Mouse (Mus musculus): ENCODE results near the gene Grk5. TPM values are rescaled to one million over a fixed set of nuclear protein-coding genes. Genes with fewer than 3 reads are reported as not detected.
A peak's percentile ranks its signal among the peaks of the same experiment; 100 is the strongest.

Grk5 gene
- polyA plus RNA-seq, 1 experiment from 2014 or later = 2.7 TPM

DNA sequence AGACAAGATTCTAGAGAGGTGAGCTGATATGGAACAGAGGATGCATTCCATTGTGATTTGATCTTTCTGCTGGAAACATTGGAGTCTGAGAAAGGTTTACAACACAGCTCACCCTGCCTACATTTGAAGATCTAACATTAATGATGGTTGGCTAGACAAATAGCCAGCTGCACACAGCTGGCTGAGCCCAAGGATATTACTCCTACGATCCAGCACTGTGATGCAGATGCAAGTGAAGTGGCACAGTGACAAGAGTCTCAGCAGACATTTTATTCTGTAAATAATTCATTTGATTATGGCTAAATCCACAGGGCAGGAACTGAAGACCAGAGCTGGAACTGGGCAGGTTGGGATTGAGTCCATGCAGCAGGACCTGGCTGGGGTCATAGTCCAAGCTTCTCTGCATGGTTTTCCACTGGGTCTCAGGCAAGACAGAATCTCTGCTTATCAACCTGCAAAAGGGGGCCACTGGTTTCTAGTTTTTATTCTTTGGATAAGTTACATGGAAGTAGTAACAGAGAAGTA lies 70.2 kb downstream of the Grk5 start:
- Histone ChIP-seq H3K4me1 (replicated peaks) (no peaks in the 10 kb centered on the region), H3K27me3 (no peaks in the 10 kb centered on the region), H3K9me3 (no peaks in the 10 kb centered on the region), H3K4me3 (no peak overlapping the region), H3K36me3 (no peaks in the 10 kb centered on the region), H3K9ac (no peak overlapping the region), H3K27ac (replicated peaks) (no peak overlapping the region), H3K4me2 (no peak overlapping the region)
- WGBS = 79% methylated on average over 1 of the region's 1 CpGs
- no peak for ATAC-seq (ENCODE audit: low read depth)

DNA sequence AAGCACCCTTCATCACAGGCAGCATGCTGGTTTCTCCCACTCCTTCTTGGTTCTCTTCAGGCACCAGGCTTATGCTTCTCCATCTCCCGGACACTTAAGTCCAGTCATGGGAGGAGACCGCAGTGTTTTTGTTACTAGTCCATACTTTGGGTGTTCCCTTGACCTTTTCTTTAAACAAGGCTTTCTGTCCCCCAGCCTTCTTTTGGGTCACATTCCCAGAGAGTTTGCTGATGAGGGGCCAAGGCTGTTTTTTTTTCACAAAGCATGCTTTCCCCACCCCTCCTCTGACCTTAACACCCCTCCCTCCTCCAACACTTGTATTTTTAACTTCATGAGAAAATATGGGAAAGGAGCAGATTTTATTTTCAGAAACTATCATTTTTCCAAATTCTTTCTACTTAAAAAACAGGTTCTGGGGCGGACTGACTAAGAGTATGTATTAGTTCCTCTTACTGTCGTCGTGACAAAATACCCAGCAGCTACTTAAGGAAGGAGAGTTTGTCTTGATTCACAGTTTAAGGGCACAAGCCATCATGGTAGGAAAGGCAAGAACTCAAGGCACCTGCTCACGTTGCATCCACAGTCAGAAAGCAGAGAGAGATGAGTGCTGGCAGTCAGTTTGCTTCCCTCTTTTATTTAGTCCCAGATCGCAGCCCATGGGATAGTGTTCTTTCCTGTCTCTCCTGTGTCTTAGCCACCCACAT lies 73.0 kb downstream of the Grk5 start:
- no peak for ATAC-seq (ENCODE audit: low read depth)
- Histone ChIP-seq H3K4me3 (no peak overlapping the region), H3K27ac (replicated peaks) (no peak overlapping the region), H3K36me3 (no peaks in the 10 kb centered on the region), H3K27me3 (no peaks in the 10 kb centered on the region), H3K4me2 (no peak overlapping the region), H3K4me1 (replicated peaks) (no peaks in the 10 kb centered on the region), H3K9me3 (no peaks in the 10 kb centered on the region), H3K9ac (no peak overlapping the region)
- WGBS = 90% methylated on average over 7 of the region's 7 CpGs

DNA sequence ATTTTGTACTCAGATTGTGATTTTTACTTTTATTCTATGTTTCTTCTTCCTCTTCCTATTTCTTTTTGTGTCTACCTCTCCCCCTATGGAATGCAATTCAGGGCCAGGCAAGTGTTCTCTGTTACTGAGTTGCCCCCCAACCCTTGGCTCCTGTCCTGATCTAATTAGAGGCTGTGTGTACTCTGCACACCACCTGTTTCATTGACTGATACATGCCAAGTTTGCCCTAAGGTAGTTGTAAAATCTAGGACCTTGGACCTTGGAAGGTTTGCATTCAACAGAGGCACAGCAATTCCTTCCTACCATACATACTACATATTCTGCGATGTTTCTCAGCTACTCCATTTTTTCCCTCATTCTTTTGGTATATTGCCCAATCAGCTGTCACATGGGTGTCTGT lies 78.4 kb downstream of the Grk5 start:
- Histone ChIP-seq H3K27ac (replicated peaks) (no peak overlapping the region), H3K27me3 (no peaks in the 10 kb centered on the region), H3K4me1 (replicated peaks) (no peaks in the 10 kb centered on the region), H3K4me3 (no peak overlapping the region), H3K9me3 (no peaks in the 10 kb centered on the region), H3K9ac (no peak overlapping the region), H3K4me2 (no peak overlapping the region), H3K36me3 (no peaks in the 10 kb centered on the region)
- ATAC-seq (ENCODE audit: low read depth) = no peak
- WGBS = 97% methylated on average over 1 of the region's 1 CpGs

DNA sequence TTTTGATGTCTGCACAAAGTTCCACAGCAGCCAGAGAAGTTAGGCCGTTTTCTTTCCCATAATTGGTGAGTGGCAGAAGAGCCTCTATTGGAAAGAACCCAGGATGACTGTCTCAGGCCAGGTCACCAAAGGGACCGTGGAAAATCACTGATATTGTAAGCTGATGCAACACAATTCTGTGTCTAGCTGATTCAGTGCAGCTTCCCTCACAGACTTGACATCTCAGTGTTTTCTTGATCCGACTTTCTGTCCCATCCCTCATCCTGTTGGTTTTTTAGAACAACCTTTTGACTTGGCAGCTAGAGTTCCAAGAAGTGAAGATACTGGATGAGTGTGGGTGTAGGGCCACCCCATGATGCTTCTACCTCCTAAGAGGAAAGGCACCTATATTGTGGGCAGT lies 80.9 kb downstream of the Grk5 start:
- Histone ChIP-seq H3K9me3 (no peaks in the 10 kb centered on the region), H3K4me2 (no peak overlapping the region), H3K27ac (replicated peaks) (no peak overlapping the region), H3K9ac (no peak overlapping the region), H3K27me3 (no peaks in the 10 kb centered on the region), H3K4me3 (no peak overlapping the region), H3K36me3 (no peaks in the 10 kb centered on the region), H3K4me1 (replicated peaks) (no peaks in the 10 kb centered on the region)
- WGBS = 80% methylated on average over 3 of the region's 3 CpGs
- no peak for ATAC-seq (ENCODE audit: low read depth)

DNA sequence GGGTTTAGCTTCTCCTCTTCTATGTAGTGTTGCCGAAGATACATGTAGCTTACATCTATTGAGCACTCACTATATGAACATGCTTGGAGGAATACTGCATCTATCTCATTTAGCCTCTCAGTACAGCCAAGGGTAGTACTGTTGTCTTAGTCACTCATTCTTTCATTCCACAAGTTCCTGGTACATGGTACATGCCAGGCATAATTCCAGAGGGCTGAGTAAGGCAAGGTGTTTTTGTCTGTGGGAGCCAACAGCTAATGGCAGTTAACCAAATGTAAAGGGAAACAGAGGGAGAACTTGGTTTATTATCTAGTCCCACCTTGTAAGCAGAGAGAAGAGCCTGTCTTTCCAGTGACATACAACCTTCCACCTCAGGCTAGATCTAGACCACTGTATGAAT lies 82.0 kb downstream of the Grk5 start:
- H3K4me1 ChIP-seq (replicated peaks) = no peaks in the 10 kb centered on the region
- WGBS = 92% methylated on average over 1 of the region's 1 CpGs
- no peaks in the 10 kb centered on the region for H3K27me3 ChIP-seq
- ATAC-seq (ENCODE audit: low read depth) = no peak
- no peaks in the 10 kb centered on the region for H3K36me3 ChIP-seq
- no peak overlapping the region for H3K4me2 ChIP-seq
- no peak overlapping the region for H3K27ac ChIP-seq (replicated peaks)
- no peak overlapping the region for H3K4me3 ChIP-seq
- no peak overlapping the region for H3K9ac ChIP-seq
- no peaks in the 10 kb centered on the region for H3K9me3 ChIP-seq

DNA sequence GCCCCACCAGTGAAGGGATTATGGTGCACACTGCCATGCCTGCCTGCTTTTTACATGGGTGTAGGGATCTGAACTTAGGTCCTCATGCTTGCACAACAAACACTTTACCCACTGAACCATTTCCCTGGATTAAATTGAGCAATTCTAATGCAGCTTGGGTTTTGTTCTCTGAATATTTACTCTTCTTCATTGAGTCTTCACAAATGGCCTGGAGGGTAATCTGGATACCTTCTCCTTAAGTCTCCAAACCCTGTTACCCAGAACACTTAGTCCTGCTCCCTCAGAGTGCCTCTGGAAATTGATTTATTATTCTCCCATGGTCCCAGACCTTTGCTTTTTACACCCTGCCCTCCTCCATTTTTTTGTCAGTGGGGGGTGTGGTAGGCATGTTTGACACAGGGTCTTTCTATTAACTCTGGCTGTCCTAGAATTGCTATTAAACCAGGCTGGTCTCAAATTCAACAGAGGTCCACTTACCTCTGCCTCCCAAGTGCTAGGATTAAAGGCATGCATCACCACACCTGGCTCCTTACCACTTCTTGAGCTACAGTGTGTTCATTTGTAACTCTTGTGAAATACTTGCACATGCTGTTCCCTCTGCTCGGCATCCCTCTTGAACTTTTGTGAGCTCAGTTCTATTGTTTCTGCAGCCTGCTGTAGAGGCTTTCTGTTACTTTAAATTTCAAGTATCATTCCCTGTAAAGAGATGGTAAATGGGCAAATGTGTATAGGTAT lies 82.9 kb downstream of the Grk5 start:
- H3K4me2 ChIP-seq = no peak overlapping the region
- no peaks in the 10 kb centered on the region for H3K36me3 ChIP-seq
- H3K27me3 ChIP-seq = no peaks in the 10 kb centered on the region
- H3K9me3 ChIP-seq = no peaks in the 10 kb centered on the region
- H3K4me1 ChIP-seq (replicated peaks) = no peaks in the 10 kb centered on the region
- WGBS = 77% methylated on average over 1 of the region's 1 CpGs
- ATAC-seq (ENCODE audit: low read depth) = no peak
- no peak overlapping the region for H3K27ac ChIP-seq (replicated peaks)
- no peak overlapping the region for H3K9ac ChIP-seq
- no peak overlapping the region for H3K4me3 ChIP-seq

DNA sequence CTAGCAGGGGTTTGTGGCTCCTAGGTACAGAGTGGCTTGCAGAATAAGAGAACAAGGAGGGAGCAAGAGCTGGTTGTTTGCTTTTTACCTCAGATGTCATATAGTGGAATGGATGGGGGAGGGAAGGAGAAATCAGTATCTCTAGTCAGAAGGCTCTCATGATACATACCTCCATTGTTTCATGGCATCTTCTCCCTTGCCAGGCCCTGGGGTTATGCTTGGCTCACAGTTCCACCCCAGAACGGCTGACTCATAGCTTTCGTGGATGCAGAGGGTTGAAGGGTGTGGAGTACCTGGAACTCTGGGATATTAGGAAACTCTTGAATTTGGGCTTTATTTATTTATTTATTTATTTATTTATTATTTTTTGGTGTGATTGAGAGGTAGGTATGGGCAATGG lies 84.0 kb downstream of the Grk5 start:
- no peaks in the 10 kb centered on the region for H3K27me3 ChIP-seq
- WGBS = 94% methylated on average over 2 of the region's 2 CpGs
- H3K27ac ChIP-seq (replicated peaks) = no peak overlapping the region
- no peaks in the 10 kb centered on the region for H3K9me3 ChIP-seq
- no peaks in the 10 kb centered on the region for H3K36me3 ChIP-seq
- H3K4me1 ChIP-seq (replicated peaks) = no peaks in the 10 kb centered on the region
- no peak overlapping the region for H3K4me2 ChIP-seq
- H3K4me3 ChIP-seq = no peak overlapping the region
- no peak overlapping the region for H3K9ac ChIP-seq
- ATAC-seq (ENCODE audit: low read depth) = no peak

- H3K4me3 ChIP-seq = no peak overlapping the region
- H3K27me3 ChIP-seq = no peaks in the 10 kb centered on the region
- H3K4me2 ChIP-seq = no peak overlapping the region
- no peak for ATAC-seq (ENCODE audit: low read depth)
- no peaks in the 10 kb centered on the region for H3K4me1 ChIP-seq (replicated peaks)
- no peaks in the 10 kb centered on the region for H3K36me3 ChIP-seq
- H3K9me3 ChIP-seq = no peaks in the 10 kb centered on the region
- H3K9ac ChIP-seq = no peak overlapping the region
- WGBS = 89% methylated on average over 1 of the region's 1 CpGs
- H3K27ac ChIP-seq (replicated peaks) = no peak overlapping the region
Measured at GRCm38 (mm10) chr19:60979581-60979980, 90.0 kb downstream of the Grk5 start.

- no peak overlapping the region for H3K27ac ChIP-seq (replicated peaks)
- 85% methylated on average over 5 of the region's 5 CpGs for WGBS
- ATAC-seq (ENCODE audit: low read depth) = no peak
- no peak overlapping the region for H3K4me2 ChIP-seq
- H3K4me1 ChIP-seq (replicated peaks) = no peaks in the 10 kb centered on the region
- H3K9me3 ChIP-seq = no peaks in the 10 kb centered on the region
- no peaks in the 10 kb centered on the region for H3K36me3 ChIP-seq
- H3K4me3 ChIP-seq = no peak overlapping the region
- H3K27me3 ChIP-seq = no peaks in the 10 kb centered on the region
- H3K9ac ChIP-seq = no peak overlapping the region
Measured at GRCm38 (mm10) chr19:60981391-60981790, 91.8 kb downstream of the Grk5 start.

GRCm38 (mm10) chr19:60981894-60982293 lies 92.3 kb downstream of the Grk5 start:
- no peak overlapping the region for H3K4me2 ChIP-seq
- no peaks in the 10 kb centered on the region for H3K4me1 ChIP-seq (replicated peaks)
- H3K36me3 ChIP-seq = no peaks in the 10 kb centered on the region
- no peak overlapping the region for H3K27ac ChIP-seq (replicated peaks)
- no peaks in the 10 kb centered on the region for H3K9me3 ChIP-seq
- 89% methylated on average over 2 of the region's 2 CpGs for WGBS
- no peak for ATAC-seq (ENCODE audit: low read depth)
- no peaks in the 10 kb centered on the region for H3K27me3 ChIP-seq
- no peak overlapping the region for H3K9ac ChIP-seq
- H3K4me3 ChIP-seq = no peak overlapping the region

GRCm38 (mm10) chr19:60989766-60990165 lies 100.2 kb downstream of the Grk5 start:
- Histone ChIP-seq H3K4me2 (no peak overlapping the region), H3K9ac (no peak overlapping the region), H3K27me3 (no peaks in the 10 kb centered on the region), H3K4me3 (no peak overlapping the region), H3K9me3 (no peaks in the 10 kb centered on the region), H3K27ac (replicated peaks) (peak overlapping the region; percentile 33; the same call in 1 of the 2 replicates), H3K4me1 (replicated peaks) (no peaks in the 10 kb centered on the region; the same call in 1 of the 2 replicates), H3K36me3 (peaks cover 5% of the 10 kb centered on the region; the same call in 1 of the 2 replicates)
- 84% methylated on average over 5 of the region's 5 CpGs for WGBS
- ATAC-seq (ENCODE audit: low read depth) = no peak

GRCm38 (mm10) chr19:60994214-60994613 lies 104.7 kb downstream of the Grk5 start:
- no peak overlapping the region for H3K4me2 ChIP-seq
- H3K4me3 ChIP-seq = no peak overlapping the region
- no peaks in the 10 kb centered on the region for H3K9me3 ChIP-seq
- H3K9ac ChIP-seq = no peak overlapping the region
- H3K4me1 ChIP-seq (replicated peaks) = no peaks in the 10 kb centered on the region; the same call in 1 of the 2 replicates
- H3K27ac ChIP-seq (replicated peaks) = no peak overlapping the region
- 71% methylated on average over 3 of the region's 3 CpGs for WGBS
- H3K27me3 ChIP-seq = no peaks in the 10 kb centered on the region
- no peaks in the 10 kb centered on the region for H3K36me3 ChIP-seq
- ATAC-seq (ENCODE audit: low read depth) = no peak

All from neural tube, embryonic 13.5 days (tissue).